Mouse (Mus musculus): Measurements from ENCODE around the gene Olfr933.

Gene Olfr933

DNA sequence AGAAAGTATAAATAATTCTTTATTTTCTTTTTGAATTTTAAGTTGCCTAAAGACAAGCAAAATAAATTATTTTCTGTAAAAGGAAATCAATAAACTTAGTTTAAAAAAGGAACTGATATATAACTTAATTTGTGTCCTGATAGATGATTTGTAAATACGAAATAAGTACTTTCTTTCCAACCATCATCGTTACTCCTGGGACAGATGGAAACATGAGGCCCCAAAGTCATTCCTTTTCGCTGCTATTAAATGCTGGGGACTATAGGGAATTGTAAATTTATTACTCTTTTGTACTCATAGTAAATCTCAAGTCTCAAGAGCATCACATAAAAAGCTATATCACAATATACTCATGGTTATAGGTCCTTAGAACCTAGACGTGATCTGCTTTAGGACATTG lies at the start of gene Olfr933:
Gene Olfr933, plus strand, starts transcription at position 301 of the 400 bp plus-strand sequence.
- in situ Hi-C loops (cut with MboI, MseI), result no loop called here

DNA sequence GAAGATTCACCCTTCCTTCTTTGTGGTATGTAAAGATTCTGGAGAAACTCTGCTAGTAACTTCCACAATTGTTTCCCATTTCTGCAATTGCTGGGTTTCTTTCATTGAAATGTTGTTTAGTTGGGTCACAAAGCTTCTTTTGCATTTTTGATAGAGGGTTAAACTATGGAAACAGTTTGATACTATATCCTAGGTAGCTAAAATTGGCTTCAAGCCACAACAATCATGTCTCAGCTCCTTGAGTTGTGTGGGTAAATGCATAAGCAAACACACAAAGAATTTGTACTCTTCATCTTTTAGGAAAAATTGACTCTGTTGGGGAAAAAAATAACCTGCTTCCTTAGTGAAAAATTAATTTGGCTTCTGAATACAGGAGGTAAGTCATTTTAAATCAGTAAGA lies 42.6 kb upstream of the Olfr933 start, which contains the start of gene Olfr930:
Gene Olfr930, plus strand, starts transcription at position 301 of the 400 bp plus-strand sequence.
- in situ Hi-C loops (cut with MboI, MseI), result no loop called here

DNA sequence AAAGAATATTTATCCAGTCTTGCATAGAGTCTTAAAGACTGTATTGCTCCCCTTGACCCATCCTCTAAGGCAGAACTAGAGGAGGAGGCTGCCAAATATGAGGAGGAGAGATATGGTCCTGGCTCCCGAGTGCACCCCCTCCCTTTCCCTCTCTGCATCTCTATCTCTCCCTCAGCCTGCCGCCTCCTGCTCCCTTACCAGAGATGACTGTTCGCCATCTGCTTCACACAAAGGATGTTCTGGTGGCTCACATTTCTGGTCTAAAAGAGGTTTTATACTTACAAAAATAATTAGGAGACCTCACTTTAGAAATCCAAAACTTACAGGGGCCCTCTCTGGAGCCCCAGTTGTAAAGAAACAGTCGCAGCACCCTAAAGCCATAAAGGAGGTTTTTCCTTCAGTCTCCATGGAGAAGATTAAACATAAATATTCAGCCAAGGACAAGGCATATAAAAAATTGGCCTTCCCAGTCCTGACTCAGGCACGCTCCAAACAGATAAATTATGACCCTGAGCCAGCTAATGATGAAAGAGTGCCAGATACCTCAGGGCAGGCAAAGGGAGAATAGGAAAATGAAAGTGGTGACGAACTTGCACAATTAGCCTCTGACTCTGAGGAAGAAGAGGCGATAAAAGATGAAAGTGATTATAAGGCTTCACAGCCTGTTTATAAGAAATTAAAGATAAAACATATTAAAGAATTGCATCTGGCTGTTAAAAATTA lies 18.6 kb upstream of the Olfr933 start:
- in situ Hi-C loops (cut with MboI, MseI), result no loop called here

DNA sequence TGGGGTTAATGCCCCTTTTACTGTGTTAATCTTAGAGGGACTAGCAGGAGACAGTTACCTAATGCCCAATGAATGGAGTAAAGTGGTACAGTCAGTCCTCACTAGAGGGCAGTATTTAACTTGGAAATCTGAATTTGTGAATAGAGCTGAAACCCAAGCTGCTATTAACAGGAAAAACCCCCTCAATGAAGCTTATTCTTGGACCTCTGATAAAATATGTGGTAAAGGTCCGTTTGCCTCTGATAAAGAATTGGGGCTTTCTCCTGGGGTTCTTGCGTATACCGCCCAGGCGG lies 18.0 kb upstream of the Olfr933 start:
- in situ Hi-C loops (cut with MboI, MseI), result no loop called here

DNA sequence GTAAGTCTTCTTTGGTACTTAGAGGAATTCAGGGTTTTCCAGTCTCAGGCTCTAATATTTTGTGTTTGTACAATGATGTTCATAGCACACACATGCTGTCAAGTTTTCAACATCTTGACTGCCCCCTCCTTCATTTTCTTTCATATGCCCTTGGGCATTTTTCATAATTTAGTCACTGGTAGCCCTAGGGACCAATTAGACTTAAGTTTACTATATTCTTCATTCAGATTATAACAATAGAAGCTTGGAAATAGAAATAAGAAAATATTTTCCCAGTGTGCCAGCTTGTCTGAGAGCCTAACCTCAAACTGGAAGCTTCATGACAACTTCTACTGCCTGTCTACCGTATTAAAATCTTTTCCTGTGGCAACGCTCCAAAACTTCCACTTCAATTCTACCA lies 16.1 kb downstream of the Olfr933 start, which contains the start of gene Olfr934:
Gene Olfr934, minus strand, starts transcription at position 101 of the 400 bp plus-strand sequence.
- in situ Hi-C loops (cut with MboI, MseI), result no loop called here

DNA sequence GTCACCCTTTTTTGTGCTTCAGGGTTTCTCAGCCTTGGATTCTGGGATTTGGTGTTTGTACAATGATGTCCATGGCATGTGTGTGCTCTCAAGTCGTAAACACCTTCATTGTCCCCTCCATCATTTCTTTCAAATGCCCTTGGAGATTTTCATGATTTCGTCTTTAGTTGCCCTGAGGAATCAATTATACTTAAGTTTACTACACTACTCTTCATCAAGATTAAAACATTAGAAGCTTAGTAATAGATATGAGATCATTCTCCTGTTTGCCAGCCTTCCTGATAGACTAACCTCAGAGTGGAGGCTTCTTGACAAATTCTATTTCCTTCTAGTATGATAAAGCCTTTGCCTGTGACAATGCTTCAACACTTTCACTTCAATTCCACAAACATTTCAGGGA lies 27.5 kb downstream of the Olfr933 start, which contains the start of gene Olfr935:
Gene Olfr935, minus strand, starts transcription at position 101 of the 400 bp plus-strand sequence.
- in situ Hi-C loops (cut with MboI, MseI), result loop anchor here (10.0 kb wide), 1 partner anchor 1175 kb away; no protein-coding TSS in a partner anchor

DNA sequence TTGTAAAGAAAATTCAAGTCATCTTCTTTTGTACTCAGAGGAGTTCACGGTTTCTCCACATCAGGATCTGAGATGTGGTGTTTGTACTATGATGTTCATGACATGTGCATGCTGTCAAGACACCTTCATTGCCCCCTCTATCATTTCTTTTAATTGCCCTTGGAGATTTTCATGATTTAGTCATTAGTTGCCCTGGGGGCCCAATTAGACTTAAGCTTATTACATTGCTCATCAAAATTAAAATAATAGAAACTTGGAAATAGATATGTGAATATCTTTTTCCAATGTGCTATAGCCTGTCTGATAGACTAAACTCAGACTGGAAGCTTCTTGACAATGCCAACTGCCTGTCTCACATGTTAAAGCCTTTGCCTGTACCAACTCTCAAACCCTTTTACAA lies 51.2 kb downstream of the Olfr933 start, which contains the start of gene Olfr146:
Gene Olfr146, minus strand, starts transcription at position 101 of the 400 bp plus-strand sequence.
- in situ Hi-C loops (cut with MboI, MseI), result loop anchor here (25.0 kb wide), 1 partner anchor 561 kb away; the partner anchor contains the start of genes Olfr904 and Olfr905
